Mouse (Mus musculus): Measurements from ENCODE around the gene Olfr159. TPM values are rescaled to one million over a fixed set of nuclear protein-coding genes. Genes with fewer than 3 reads are reported as not detected.

Olfr159 gene
- polyA plus RNA-seq, 1 experiment from 2014 or later = not detected

DNA sequence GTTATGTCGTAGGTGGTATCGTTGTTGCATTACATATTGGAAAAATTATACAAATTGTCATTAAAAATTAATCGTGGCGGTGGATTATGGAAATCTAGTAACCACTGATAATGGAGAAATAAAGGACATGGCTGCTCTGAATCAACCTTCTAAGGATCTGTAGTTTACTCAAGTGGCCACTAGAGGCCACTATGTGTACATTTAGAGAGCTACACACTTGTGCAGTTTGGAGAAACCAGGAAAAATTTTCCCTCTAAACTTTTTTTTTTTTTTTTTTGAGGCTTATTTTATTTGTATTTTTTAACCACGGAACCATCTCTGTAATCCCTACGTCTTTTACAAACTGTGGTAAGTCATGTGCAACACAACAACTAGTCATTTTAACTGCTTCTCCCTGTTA is 25.6 kb downstream of the Olfr159 start:
- no peak for ATAC-seq (replicated peaks; ENCODE audit: low FRiP score, low read depth)
- no peaks in the 10 kb centered on the region for H3K36me3 ChIP-seq (ENCODE audit: insufficient read depth, low read length)
- WGBS = 20% methylated on average over 6 of the region's 6 CpGs
- no peak overlapping the region for H3K4me3 ChIP-seq (replicated peaks; ENCODE audit: low read depth, low read length)
- H3K9ac ChIP-seq (ENCODE audit: low read depth, low read length) = no peak overlapping the region
- peak; percentile 77 for DNase-seq (ENCODE audit: low spot score)
- peak; percentile 74 for TF ChIP-seq CTCF (IDR thresholded peaks at IDR 0.05; ENCODE audit: low read depth)
- H3K4me1 ChIP-seq (replicated peaks; ENCODE audit: insufficient read depth, low read length) = no peaks in the 10 kb centered on the region
- H3K9me3 ChIP-seq (replicated peaks; ENCODE audit: low read length) = no peaks in the 10 kb centered on the region
- H3K27ac ChIP-seq = no peak overlapping the region
- no peaks in the 10 kb centered on the region for H3K27me3 ChIP-seq (ENCODE audit: insufficient read depth, low read length)
- H3K4me2 ChIP-seq (ENCODE audit: low read length) = no peak overlapping the region

DNA sequence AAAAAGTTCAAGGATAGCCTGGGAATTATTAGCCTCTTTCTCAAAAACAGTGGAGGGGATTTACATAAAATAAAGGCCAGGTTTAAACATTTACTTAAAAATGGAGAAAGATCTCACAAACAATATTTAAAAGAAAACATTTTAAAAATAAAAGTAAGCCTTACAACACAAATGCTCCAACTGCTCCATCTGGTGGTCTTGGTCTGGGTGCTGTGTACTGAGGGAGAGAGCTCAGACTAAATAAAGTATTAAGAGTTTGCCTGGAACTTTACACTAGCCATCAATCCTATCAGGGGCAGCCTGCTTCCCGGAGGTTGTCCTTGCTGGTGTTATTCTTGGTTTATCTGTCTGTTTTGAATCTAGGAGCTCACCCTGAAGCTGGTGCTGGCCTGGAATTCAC is 27.7 kb downstream of the Olfr159 start:
- Histone ChIP-seq H3K27me3 (ENCODE audit: insufficient read depth, low read length) (no peaks in the 10 kb centered on the region), H3K9me3 (replicated peaks; ENCODE audit: low read length) (no peaks in the 10 kb centered on the region), H3K4me3 (replicated peaks; ENCODE audit: low read depth, low read length) (no peak overlapping the region), H3K9ac (ENCODE audit: low read depth, low read length) (no peak overlapping the region), H3K4me1 (replicated peaks; ENCODE audit: insufficient read depth, low read length) (no peaks in the 10 kb centered on the region), H3K36me3 (ENCODE audit: insufficient read depth, low read length) (no peaks in the 10 kb centered on the region), H3K4me2 (ENCODE audit: low read length) (no peak overlapping the region), H3K27ac (no peak overlapping the region)
- 17% methylated on average over 1 of the region's 1 CpGs for WGBS
- TF ChIP-seq CTCF (IDR thresholded peaks at IDR 0.05; ENCODE audit: low read depth) = peak; percentile 64
- ATAC-seq (replicated peaks; ENCODE audit: low FRiP score, low read depth) (no peak), DNase-seq (ENCODE audit: low spot score) (peak; percentile 64)

- Histone ChIP-seq H3K4me3 (replicated peaks; ENCODE audit: low read depth, low read length) (no peak overlapping the region), H3K36me3 (ENCODE audit: insufficient read depth, low read length) (no peaks in the 10 kb centered on the region), H3K27me3 (ENCODE audit: insufficient read depth, low read length) (no peaks in the 10 kb centered on the region), H3K27ac (no peak overlapping the region), H3K4me1 (replicated peaks; ENCODE audit: insufficient read depth, low read length) (no peaks in the 10 kb centered on the region), H3K9me3 (replicated peaks; ENCODE audit: low read length) (no peaks in the 10 kb centered on the region), H3K4me2 (ENCODE audit: low read length) (no peak overlapping the region), H3K9ac (ENCODE audit: low read depth, low read length) (no peak overlapping the region)
- ATAC-seq (replicated peaks; ENCODE audit: low FRiP score, low read depth) (no peak), DNase-seq (ENCODE audit: low spot score) (no peak)
- WGBS = 35% methylated on average over 4 of the region's 4 CpGs
- TF ChIP-seq CTCF (IDR thresholded peaks at IDR 0.05; ENCODE audit: low read depth) = no peak
These were observed 28.2 kb downstream of the Olfr159 start for GRCm38 (mm10) chr4:43742637-43743036.

DNA sequence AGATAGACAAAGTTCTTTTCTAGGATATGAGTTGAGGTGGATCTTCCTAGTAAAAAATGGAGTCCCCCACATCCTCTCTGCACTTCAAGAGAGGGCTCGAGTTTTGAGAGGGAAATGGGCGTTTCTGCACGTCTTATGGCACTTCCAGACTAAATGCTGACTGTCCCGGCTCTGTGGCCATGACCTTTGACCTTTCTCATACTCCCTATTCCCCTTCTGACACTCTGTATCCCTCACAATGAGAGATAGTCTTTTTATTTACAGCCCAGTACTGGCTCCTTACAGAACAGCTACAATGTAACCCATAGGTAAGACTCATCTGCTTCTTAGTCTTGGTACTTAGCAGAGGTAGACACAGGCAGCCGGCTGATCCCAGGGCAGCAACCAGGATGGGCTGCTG is 29.3 kb downstream of the Olfr159 start:
- no peak for DNase-seq (ENCODE audit: low spot score)
- Histone ChIP-seq H3K9me3 (replicated peaks; ENCODE audit: low read length) (no peaks in the 10 kb centered on the region), H3K36me3 (ENCODE audit: insufficient read depth, low read length) (no peaks in the 10 kb centered on the region), H3K27ac (no peak overlapping the region), H3K27me3 (ENCODE audit: insufficient read depth, low read length) (no peaks in the 10 kb centered on the region), H3K9ac (ENCODE audit: low read depth, low read length) (no peak overlapping the region), H3K4me1 (replicated peaks; ENCODE audit: insufficient read depth, low read length) (no peaks in the 10 kb centered on the region), H3K4me2 (ENCODE audit: low read length) (no peak overlapping the region), H3K4me3 (replicated peaks; ENCODE audit: low read depth, low read length) (no peak overlapping the region)
- TF ChIP-seq CTCF (IDR thresholded peaks at IDR 0.05; ENCODE audit: low read depth) = no peak
- ATAC-seq (replicated peaks; ENCODE audit: low FRiP score, low read depth) = no peak
- 43% methylated on average over 5 of the region's 5 CpGs for WGBS

DNA sequence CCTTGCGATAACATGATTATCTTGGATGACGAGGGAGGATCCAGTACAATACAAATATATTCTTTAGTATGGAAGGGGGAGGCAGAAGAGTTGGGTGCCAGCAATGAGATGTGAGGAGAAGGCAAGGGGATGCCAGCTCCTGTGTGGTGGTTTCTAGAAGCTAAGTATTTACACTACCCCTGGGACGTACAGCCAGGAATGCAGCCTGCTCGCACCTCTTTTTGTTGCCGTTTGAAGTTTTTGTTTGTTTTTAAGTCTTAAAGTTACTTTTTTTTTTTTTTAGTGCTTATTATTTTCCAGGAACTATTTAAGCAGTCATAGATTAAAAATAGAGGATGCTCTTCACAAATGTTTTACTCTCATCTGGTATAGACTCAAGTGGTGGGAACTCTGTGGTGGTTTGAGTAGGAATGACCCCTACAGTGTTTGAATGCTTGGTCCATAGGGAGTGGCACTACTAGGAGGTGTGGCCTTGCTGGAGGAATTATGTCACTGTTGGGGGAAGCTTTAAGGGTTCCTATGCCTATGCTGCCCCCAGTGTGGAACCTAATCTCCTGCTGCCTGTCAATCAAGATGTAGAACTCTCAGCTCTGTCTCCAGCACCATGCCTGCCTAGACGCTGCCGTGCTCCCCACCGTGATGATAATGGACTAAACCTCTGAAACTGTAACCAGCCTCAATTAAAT is 31.7 kb downstream of the Olfr159 start:
- no peaks in the 10 kb centered on the region for H3K36me3 ChIP-seq (ENCODE audit: insufficient read depth, low read length)
- TF ChIP-seq CTCF (IDR thresholded peaks at IDR 0.05; ENCODE audit: low read depth) = no peak
- 72% methylated on average over 8 of the region's 8 CpGs for WGBS
- no peak overlapping the region for H3K4me3 ChIP-seq (replicated peaks; ENCODE audit: low read depth, low read length)
- no peak overlapping the region for H3K9ac ChIP-seq (ENCODE audit: low read depth, low read length)
- no peaks in the 10 kb centered on the region for H3K9me3 ChIP-seq (replicated peaks; ENCODE audit: low read length)
- no peak overlapping the region for H3K4me2 ChIP-seq (ENCODE audit: low read length)
- H3K27ac ChIP-seq = no peak overlapping the region
- ATAC-seq (replicated peaks; ENCODE audit: low FRiP score, low read depth) (no peak), DNase-seq (ENCODE audit: low spot score) (no peak)
- H3K4me1 ChIP-seq (replicated peaks; ENCODE audit: insufficient read depth, low read length) = no peaks in the 10 kb centered on the region
- no peaks in the 10 kb centered on the region for H3K27me3 ChIP-seq (ENCODE audit: insufficient read depth, low read length)

DNA sequence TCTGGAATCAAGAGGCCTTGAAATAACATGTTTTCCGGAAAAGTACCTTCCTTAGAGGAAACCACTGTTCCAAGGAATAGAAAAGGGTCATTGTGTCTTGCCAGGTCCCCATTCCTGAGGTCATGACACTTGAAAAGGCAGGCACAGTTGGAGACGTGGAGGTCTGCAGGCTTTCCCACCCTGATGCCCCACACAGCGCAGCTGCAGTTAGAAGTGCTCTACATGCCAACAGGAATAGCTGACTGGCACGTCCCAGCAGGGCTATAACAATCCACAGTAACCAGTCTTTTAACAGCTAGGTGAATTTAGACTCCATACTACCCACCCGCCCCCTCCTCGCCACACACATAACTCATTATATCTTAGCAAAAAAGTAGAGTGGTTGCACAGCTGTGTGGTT is 33.7 kb downstream of the Olfr159 start:
- DNase-seq (ENCODE audit: low spot score) (no peak), ATAC-seq (replicated peaks; ENCODE audit: low FRiP score, low read depth) (no peak)
- Histone ChIP-seq H3K27ac (no peak overlapping the region), H3K4me2 (ENCODE audit: low read length) (no peak overlapping the region), H3K4me1 (replicated peaks; ENCODE audit: insufficient read depth, low read length) (no peaks in the 10 kb centered on the region), H3K4me3 (replicated peaks; ENCODE audit: low read depth, low read length) (no peak overlapping the region), H3K9ac (ENCODE audit: low read depth, low read length) (no peak overlapping the region), H3K27me3 (ENCODE audit: insufficient read depth, low read length) (no peaks in the 10 kb centered on the region), H3K36me3 (ENCODE audit: insufficient read depth, low read length) (no peaks in the 10 kb centered on the region), H3K9me3 (replicated peaks; ENCODE audit: low read length) (no peaks in the 10 kb centered on the region)
- TF ChIP-seq CTCF (IDR thresholded peaks at IDR 0.05; ENCODE audit: low read depth) = no peak
- 74% methylated on average over 6 of the region's 6 CpGs for WGBS

- H3K27me3 ChIP-seq (ENCODE audit: insufficient read depth, low read length) = no peaks in the 10 kb centered on the region
- H3K4me2 ChIP-seq (ENCODE audit: low read length) = no peak overlapping the region
- peaks cover 20% of the 10 kb centered on the region for H3K4me1 ChIP-seq (replicated peaks; ENCODE audit: insufficient read depth, low read length)
- ATAC-seq (replicated peaks; ENCODE audit: low FRiP score, low read depth) (no peak), DNase-seq (ENCODE audit: low spot score) (no peak)
- no peaks in the 10 kb centered on the region for H3K9me3 ChIP-seq (replicated peaks; ENCODE audit: low read length)
- no peak overlapping the region for H3K27ac ChIP-seq
- TF ChIP-seq CTCF (IDR thresholded peaks at IDR 0.05; ENCODE audit: low read depth) = no peak
- H3K36me3 ChIP-seq (ENCODE audit: insufficient read depth, low read length) = no peaks in the 10 kb centered on the region
- no peak overlapping the region for H3K9ac ChIP-seq (ENCODE audit: low read depth, low read length)
- no peak overlapping the region for H3K4me3 ChIP-seq (replicated peaks; ENCODE audit: low read depth, low read length)
- 77% methylated on average over 5 of the region's 5 CpGs for WGBS
These were observed 37.6 kb downstream of the Olfr159 start for GRCm38 (mm10) chr4:43733186-43733585.
